Mouse (Mus musculus) myocyte (in vitro differentiated cells): ENCODE results near the gene Prr18.

Source experiments
- POLR2AphosphoS2 ChIP-seq: IDR thresholded peaks from one replicate; pipeline ENCODE4 v1.6.1; 2011; ENCODE audit warnings: low read depth, control low read depth; ENCODE audit not compliant: insufficient read length
- TCF12 ChIP-seq: IDR thresholded peaks from one replicate; pipeline ENCODE4 v1.6.1; 2011; ENCODE audit warnings: mild to moderate bottlenecking, control low read depth; ENCODE audit not compliant: poor library complexity, insufficient read depth, severe bottlenecking

GRCm38 (mm10) chr17:8302772-8303438, 34.4 kb upstream of the Prr18 start:
- no peak for TF ChIP-seq TCF12
- no peak for TF ChIP-seq POLR2AphosphoS2
